Mouse (Mus musculus): ENCODE measurements around the gene Slc26a8. TPM values are rescaled to one million over a fixed set of nuclear protein-coding genes. Genes with fewer than 3 reads are reported as not detected.

The Slc26a8 gene
- polyA plus RNA-seq, 1 experiment from 2014 or later: 0.14 TPM

- Histone ChIP-seq H3K9me3 (replicated peaks; ENCODE audit: control insufficient read depth, low read length) (no peaks in the 10 kb centered on the region), H3K27me3 (ENCODE audit: control insufficient read depth, insufficient read depth, low read length) (no peaks in the 10 kb centered on the region), H3K4me3 (ENCODE audit: low read depth, low read length) (no peak overlapping the region), H3K9ac (ENCODE audit: low read depth, low read length) (no peak overlapping the region), H3K36me3 (ENCODE audit: control insufficient read depth, insufficient read depth, low read length) (peaks cover 3% of the 10 kb centered on the region; the same call in 1 of the 2 replicates), H3K4me1 (ENCODE audit: control insufficient read depth, insufficient read depth, low read length) (peaks cover 2% of the 10 kb centered on the region), H3K4me2 (no peak overlapping the region), H3K27ac (ENCODE audit: low read depth, low read length) (no peak overlapping the region)
- WGBS (ENCODE audit: insufficient replicate concordance): 91% methylated on average over 4 of the region's 4 CpGs
- ATAC-seq (replicated peaks; ENCODE audit: insufficient number of reproducible peaks, low FRiP score, low TSS enrichment): no peak
Measured at GRCm38 (mm10) chr17:28615332-28615731, 74.7 kb downstream of the Slc26a8 start.

- ATAC-seq (replicated peaks; ENCODE audit: insufficient number of reproducible peaks, low FRiP score, low TSS enrichment): no peak
- H3K4me2 ChIP-seq: no peak overlapping the region
- 83% methylated on average over 6 of the region's 6 CpGs for WGBS (ENCODE audit: insufficient replicate concordance)
- no peak overlapping the region for H3K9ac ChIP-seq (ENCODE audit: low read depth, low read length)
- no peak overlapping the region for H3K27ac ChIP-seq (ENCODE audit: low read depth, low read length)
- H3K36me3 ChIP-seq (ENCODE audit: control insufficient read depth, insufficient read depth, low read length): no peaks in the 10 kb centered on the region
- H3K9me3 ChIP-seq (replicated peaks; ENCODE audit: control insufficient read depth, low read length): no peaks in the 10 kb centered on the region
- no peak overlapping the region for H3K4me3 ChIP-seq (ENCODE audit: low read depth, low read length)
- no peaks in the 10 kb centered on the region for H3K4me1 ChIP-seq (ENCODE audit: control insufficient read depth, insufficient read depth, low read length)
- H3K27me3 ChIP-seq (ENCODE audit: control insufficient read depth, insufficient read depth, low read length): no peaks in the 10 kb centered on the region
Measured at GRCm38 (mm10) chr17:28613096-28613495, 76.9 kb downstream of the Slc26a8 start.

DNA sequence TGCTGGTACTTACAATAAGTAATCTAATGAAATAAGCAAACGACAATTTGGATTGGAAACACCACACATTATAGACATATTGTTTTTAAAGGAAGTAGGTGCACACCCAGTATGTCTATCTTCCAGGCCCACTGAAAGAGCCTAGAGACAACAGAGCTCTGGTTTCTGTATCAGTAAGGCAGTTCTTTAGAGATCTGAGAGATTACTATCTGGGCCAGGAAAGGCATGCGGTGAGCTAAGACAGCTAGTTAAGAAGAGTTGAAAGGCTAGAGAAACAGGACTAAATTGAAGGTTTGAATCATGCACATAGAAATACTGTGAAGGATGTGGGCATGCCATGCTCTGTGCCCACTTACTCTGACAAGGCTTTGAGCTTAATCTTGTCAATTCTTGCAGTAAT, 77.4 kb downstream of the Slc26a8 start:
- ATAC-seq (replicated peaks; ENCODE audit: insufficient number of reproducible peaks, low FRiP score, low TSS enrichment): no peak
- Histone ChIP-seq H3K9me3 (replicated peaks; ENCODE audit: control insufficient read depth, low read length) (no peaks in the 10 kb centered on the region), H3K9ac (ENCODE audit: low read depth, low read length) (no peak overlapping the region), H3K36me3 (ENCODE audit: control insufficient read depth, insufficient read depth, low read length) (no peaks in the 10 kb centered on the region), H3K4me3 (ENCODE audit: low read depth, low read length) (no peak overlapping the region), H3K27ac (ENCODE audit: low read depth, low read length) (no peak overlapping the region), H3K27me3 (ENCODE audit: control insufficient read depth, insufficient read depth, low read length) (no peaks in the 10 kb centered on the region), H3K4me2 (no peak overlapping the region), H3K4me1 (ENCODE audit: control insufficient read depth, insufficient read depth, low read length) (no peaks in the 10 kb centered on the region)
- 50% methylated on average over 2 of the region's 2 CpGs for WGBS (ENCODE audit: insufficient replicate concordance)

DNA sequence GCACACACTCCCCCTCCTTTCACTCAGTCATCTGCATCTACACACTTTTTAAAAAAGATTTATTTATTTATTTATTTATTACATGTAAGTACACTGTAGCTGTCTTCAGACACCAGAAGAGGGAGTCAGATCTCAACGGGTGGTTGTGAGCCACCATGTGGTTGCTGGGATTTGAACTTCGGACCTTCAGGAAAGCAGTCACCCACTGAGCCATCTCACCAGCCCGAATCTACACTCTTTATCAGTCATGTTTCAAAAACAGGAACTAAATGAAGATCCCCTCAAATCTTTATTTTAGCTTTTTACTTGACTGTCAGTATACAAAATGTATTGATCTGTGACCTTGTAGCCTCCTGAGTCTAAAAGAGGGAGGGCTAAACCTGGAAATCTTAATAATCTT, 80.5 kb downstream of the Slc26a8 start:
- Histone ChIP-seq H3K27ac (ENCODE audit: low read depth, low read length) (no peak overlapping the region), H3K4me1 (ENCODE audit: control insufficient read depth, insufficient read depth, low read length) (no peaks in the 10 kb centered on the region), H3K9me3 (replicated peaks; ENCODE audit: control insufficient read depth, low read length) (no peaks in the 10 kb centered on the region), H3K4me2 (no peak overlapping the region), H3K27me3 (ENCODE audit: control insufficient read depth, insufficient read depth, low read length) (no peaks in the 10 kb centered on the region), H3K9ac (ENCODE audit: low read depth, low read length) (no peak overlapping the region), H3K4me3 (ENCODE audit: low read depth, low read length) (no peak overlapping the region), H3K36me3 (ENCODE audit: control insufficient read depth, insufficient read depth, low read length) (peaks cover 7% of the 10 kb centered on the region)
- no peak for ATAC-seq (replicated peaks; ENCODE audit: insufficient number of reproducible peaks, low FRiP score, low TSS enrichment)
- 66% methylated on average over 3 of the region's 3 CpGs for WGBS (ENCODE audit: insufficient replicate concordance)

DNA sequence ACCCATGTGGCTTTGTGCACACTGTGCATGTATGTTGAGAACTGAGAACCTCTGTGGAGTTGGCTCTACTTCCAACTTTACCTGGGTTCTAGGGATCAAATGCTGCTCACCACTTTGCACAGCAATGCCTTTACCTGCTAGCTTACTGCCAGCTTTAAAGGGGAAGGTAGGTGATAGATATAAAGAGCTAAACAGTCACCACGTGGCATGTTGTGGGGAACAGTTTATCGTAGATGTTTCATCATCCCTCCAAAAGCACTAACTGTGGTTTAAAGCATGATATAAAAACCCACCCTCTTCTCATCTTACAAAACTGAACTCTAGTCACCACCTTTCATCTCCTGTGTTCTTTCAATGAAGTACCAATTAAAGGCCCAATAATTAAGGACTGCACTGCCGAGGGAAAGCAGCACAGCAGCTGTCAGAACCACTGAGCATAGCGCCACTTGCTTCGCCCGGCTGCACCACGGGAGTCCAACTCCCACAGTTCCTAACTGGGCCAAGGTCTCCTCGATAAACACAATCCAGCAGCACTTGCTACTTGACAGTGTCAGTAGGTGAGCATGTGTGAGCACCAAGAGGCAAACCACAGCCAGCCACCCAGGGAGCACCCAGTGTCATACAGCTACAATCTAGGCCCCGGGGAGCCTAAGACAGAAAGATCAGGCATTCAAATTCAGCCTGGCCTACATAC, 88.3 kb downstream of the Slc26a8 start:
- H3K4me2 ChIP-seq: no peak overlapping the region
- H3K9me3 ChIP-seq (replicated peaks; ENCODE audit: control insufficient read depth, low read length): no peaks in the 10 kb centered on the region
- H3K9ac ChIP-seq (ENCODE audit: low read depth, low read length): no peak overlapping the region
- no peaks in the 10 kb centered on the region for H3K27me3 ChIP-seq (ENCODE audit: control insufficient read depth, insufficient read depth, low read length)
- WGBS (ENCODE audit: insufficient replicate concordance): 91% methylated on average over 9 of the region's 9 CpGs
- no peak overlapping the region for H3K27ac ChIP-seq (ENCODE audit: low read depth, low read length)
- no peaks in the 10 kb centered on the region for H3K4me1 ChIP-seq (ENCODE audit: control insufficient read depth, insufficient read depth, low read length)
- ATAC-seq (replicated peaks; ENCODE audit: insufficient number of reproducible peaks, low FRiP score, low TSS enrichment): no peak
- no peak overlapping the region for H3K4me3 ChIP-seq (ENCODE audit: low read depth, low read length)
- H3K36me3 ChIP-seq (ENCODE audit: control insufficient read depth, insufficient read depth, low read length): peaks cover 51% of the 10 kb centered on the region

DNA sequence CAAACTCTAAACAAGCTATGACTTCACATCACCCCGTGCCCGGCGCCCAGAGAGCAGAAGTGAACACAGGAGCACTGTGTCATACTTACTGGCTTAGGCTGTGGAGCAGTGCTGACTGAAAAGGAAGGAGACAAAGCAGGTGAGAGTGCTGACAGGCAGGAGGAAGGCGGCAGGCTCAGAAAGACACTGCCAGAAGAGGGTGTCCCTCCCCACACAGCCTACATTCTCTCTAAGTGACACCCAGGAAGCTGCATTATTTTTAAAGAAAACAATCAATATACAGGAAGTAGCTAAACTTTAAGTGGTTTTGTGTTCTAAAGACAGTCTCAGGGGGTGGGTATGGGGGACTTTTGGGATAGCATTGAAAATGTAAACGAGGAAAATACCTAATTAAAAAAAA, 89.3 kb downstream of the Slc26a8 start:
- no peak overlapping the region for H3K27ac ChIP-seq (ENCODE audit: low read depth, low read length)
- H3K4me1 ChIP-seq (ENCODE audit: control insufficient read depth, insufficient read depth, low read length): no peaks in the 10 kb centered on the region
- H3K27me3 ChIP-seq (ENCODE audit: control insufficient read depth, insufficient read depth, low read length): no peaks in the 10 kb centered on the region
- H3K4me3 ChIP-seq (ENCODE audit: low read depth, low read length): no peak overlapping the region
- no peak overlapping the region for H3K4me2 ChIP-seq
- H3K9ac ChIP-seq (ENCODE audit: low read depth, low read length): no peak overlapping the region
- peaks cover 52% of the 10 kb centered on the region for H3K36me3 ChIP-seq (ENCODE audit: control insufficient read depth, insufficient read depth, low read length)
- no peaks in the 10 kb centered on the region for H3K9me3 ChIP-seq (replicated peaks; ENCODE audit: control insufficient read depth, low read length)
- no peak for ATAC-seq (replicated peaks; ENCODE audit: insufficient number of reproducible peaks, low FRiP score, low TSS enrichment)
- WGBS (ENCODE audit: insufficient replicate concordance): 80% methylated on average over 5 of the region's 5 CpGs

- peaks cover 21% of the 10 kb centered on the region for H3K36me3 ChIP-seq (ENCODE audit: control insufficient read depth, insufficient read depth, low read length)
- WGBS (ENCODE audit: insufficient replicate concordance): 47% methylated on average over 4 of the region's 4 CpGs
Measured at GRCm38 (mm10) chr17:28593965-28594364, 96.1 kb downstream of the Slc26a8 start.

DNA sequence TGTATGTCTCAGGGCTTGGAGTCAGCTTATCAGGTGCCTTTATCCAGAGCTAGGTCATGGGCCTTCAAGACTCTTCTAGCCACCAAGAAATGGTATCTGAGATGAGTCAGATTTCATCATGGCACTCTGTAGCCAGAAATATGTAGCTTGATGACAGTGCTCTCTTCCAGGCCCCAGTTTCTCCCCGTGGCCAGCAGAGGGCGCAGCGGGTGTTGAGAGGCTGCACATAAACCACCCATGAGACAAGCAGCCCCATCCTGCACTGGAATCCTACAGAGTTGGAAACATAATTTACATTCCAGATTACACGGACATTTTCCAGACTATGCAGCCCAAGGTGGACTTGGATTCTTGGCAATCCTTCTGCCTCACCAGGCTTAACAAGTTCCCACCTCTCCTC, 97.0 kb downstream of the Slc26a8 start:
- H3K27ac ChIP-seq (ENCODE audit: low read depth, low read length): no peak overlapping the region
- ATAC-seq (replicated peaks; ENCODE audit: insufficient number of reproducible peaks, low FRiP score, low TSS enrichment): no peak
- no peaks in the 10 kb centered on the region for H3K4me1 ChIP-seq (ENCODE audit: control insufficient read depth, insufficient read depth, low read length)

More at GRCm38 (mm10) chr17:28593965-28594364, 96.1 kb downstream of the Slc26a8 start:
- no peaks in the 10 kb centered on the region for H3K4me1 ChIP-seq (ENCODE audit: control insufficient read depth, insufficient read depth, low read length)
- no peak overlapping the region for H3K9ac ChIP-seq (ENCODE audit: low read depth, low read length)
- no peak overlapping the region for H3K4me2 ChIP-seq
- no peaks in the 10 kb centered on the region for H3K27me3 ChIP-seq (ENCODE audit: control insufficient read depth, insufficient read depth, low read length)
- ATAC-seq (replicated peaks; ENCODE audit: insufficient number of reproducible peaks, low FRiP score, low TSS enrichment): no peak
- H3K27ac ChIP-seq (ENCODE audit: low read depth, low read length): no peak overlapping the region
- H3K9me3 ChIP-seq (replicated peaks; ENCODE audit: control insufficient read depth, low read length): no peaks in the 10 kb centered on the region
- H3K4me3 ChIP-seq (ENCODE audit: low read depth, low read length): no peak overlapping the region

DNA sequence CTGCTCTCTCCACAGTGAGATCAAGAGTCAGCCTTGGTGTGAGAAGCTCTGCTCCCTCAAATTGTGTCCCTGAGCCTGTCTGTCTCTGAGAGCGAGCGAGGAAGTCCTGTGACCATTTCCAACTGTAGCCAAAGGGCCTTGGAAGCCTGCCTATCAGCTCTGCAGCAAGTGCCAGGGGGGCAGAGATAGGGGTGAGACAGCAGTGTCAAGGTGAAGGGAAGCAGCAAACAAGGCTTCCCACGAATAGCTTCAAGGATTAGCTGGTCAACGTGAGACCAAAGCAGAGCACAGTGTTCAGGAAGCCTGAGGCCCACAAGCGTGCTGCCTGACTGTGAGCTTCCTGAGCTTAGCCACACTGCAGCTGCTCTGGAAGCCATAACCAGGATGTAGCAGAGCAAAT, 98.6 kb downstream of the Slc26a8 start:
- H3K9ac ChIP-seq (ENCODE audit: low read depth, low read length): no peak overlapping the region
- no peak overlapping the region for H3K27ac ChIP-seq (ENCODE audit: low read depth, low read length)
- 63% methylated on average over 5 of the region's 5 CpGs for WGBS (ENCODE audit: insufficient replicate concordance)
- H3K36me3 ChIP-seq (ENCODE audit: control insufficient read depth, insufficient read depth, low read length): peaks cover 20% of the 10 kb centered on the region
- ATAC-seq (replicated peaks; ENCODE audit: insufficient number of reproducible peaks, low FRiP score, low TSS enrichment): no peak
- H3K27me3 ChIP-seq (ENCODE audit: control insufficient read depth, insufficient read depth, low read length): no peaks in the 10 kb centered on the region
- H3K4me3 ChIP-seq (ENCODE audit: low read depth, low read length): no peak overlapping the region
- H3K9me3 ChIP-seq (replicated peaks; ENCODE audit: control insufficient read depth, low read length): no peaks in the 10 kb centered on the region
- H3K4me2 ChIP-seq: no peak overlapping the region
- no peaks in the 10 kb centered on the region for H3K4me1 ChIP-seq (ENCODE audit: control insufficient read depth, insufficient read depth, low read length)

More for the DNA sequence above, 97.0 kb downstream of the Slc26a8 start:
- Histone ChIP-seq H3K36me3 (ENCODE audit: control insufficient read depth, insufficient read depth, low read length) (peaks cover 20% of the 10 kb centered on the region), H3K4me2 (no peak overlapping the region), H3K9me3 (replicated peaks; ENCODE audit: control insufficient read depth, low read length) (no peaks in the 10 kb centered on the region), H3K4me3 (ENCODE audit: low read depth, low read length) (no peak overlapping the region), H3K9ac (ENCODE audit: low read depth, low read length) (no peak overlapping the region), H3K27me3 (ENCODE audit: control insufficient read depth, insufficient read depth, low read length) (no peaks in the 10 kb centered on the region)
- WGBS (ENCODE audit: insufficient replicate concordance): 23% methylated on average over 4 of the region's 4 CpGs
